Mouse (Mus musculus) neutrophil, adult 5-6 weeks (primary cell): ENCODE measurements around the gene Ddx5. TPM values are rescaled to one million over a fixed set of nuclear protein-coding genes. Genes with fewer than 3 reads are reported as not detected.
"Not testable (repeated sequence)": the region's sequence is repeated elsewhere in the genome, so short reads cannot be mapped to it uniquely, and the experiment has no call there.

Source experiments
- ATAC-seq: fragments of 151-379, 151-347 bp; 2 replicates; pipeline ENCODE4 v1.8.0; 2017; ENCODE audit warnings: mild to moderate bottlenecking, moderate TSS enrichment; ENCODE audit not compliant: insufficient number of reproducible peaks, poor library complexity, low FRiP score, severe bottlenecking; ENCODE audit errors: extremely low read depth
- total RNA-seq: library from RNA; stranded (forward); fragments of 200-1000 nt; gene quantifications from 2 replicates; pipeline ENCODE4 v1.2.3, GENCODE M21; 2017

Gene Ddx5
- total RNA-seq, 1 experiment from 2014 or later: 4,160 TPM

DNA sequence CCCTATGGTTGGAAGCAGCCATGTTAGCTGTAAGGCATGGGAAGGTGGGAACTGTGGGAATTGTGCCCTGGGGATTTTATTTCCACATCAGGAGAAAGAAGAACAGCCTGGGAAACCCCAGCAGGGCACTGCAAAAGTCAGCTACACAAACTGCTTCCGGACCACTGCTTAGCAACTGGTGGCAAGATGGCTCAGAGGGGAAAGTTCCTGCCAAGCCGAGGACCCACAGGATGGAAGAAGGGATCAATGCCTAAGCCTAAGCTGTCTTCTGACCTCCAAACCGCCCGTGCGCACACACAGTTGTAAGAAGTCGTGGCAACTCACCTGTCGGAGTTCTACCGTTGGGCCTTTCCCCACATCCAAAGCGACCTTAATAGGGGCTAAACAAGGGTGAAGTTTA, 15.9 kb downstream of the Ddx5 start:
- ATAC-seq: no peak

DNA sequence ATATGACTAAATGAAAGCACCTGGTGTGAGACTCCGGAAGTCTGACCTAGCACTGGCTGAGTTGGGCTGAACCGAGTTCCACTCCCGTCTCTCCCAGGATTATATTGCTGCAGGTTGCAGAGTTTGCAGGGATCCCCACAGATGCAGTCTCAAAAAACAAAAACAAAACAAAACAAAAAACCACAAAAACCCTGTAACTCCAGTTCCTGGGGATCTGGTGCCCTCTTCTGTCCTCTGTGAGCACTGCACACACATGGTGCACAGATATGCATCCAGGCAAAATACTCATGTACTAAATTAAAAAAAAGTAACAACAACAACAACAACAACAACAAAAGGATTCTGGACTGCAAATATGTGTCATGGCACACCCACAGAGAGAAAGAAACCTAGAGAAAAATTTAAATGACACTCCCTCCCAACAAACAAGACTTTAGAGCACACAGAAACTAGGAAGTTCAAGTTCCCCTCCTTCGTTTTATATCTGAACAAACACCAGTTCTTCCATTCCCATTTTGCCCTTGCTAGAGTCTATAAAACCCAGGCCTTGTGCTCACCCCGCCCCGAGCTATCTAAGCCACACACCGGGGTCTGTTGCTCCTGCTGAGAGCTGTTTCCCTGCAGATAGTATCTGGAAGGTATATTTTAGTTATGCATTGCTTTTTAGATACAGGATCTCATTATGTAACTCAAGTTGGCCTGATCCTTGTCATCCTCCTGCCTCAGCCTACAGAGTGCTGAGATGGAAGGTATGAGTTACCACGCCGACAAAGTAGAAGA, 18.6 kb downstream of the Ddx5 start:
- ATAC-seq: peak; percentile 65

DNA sequence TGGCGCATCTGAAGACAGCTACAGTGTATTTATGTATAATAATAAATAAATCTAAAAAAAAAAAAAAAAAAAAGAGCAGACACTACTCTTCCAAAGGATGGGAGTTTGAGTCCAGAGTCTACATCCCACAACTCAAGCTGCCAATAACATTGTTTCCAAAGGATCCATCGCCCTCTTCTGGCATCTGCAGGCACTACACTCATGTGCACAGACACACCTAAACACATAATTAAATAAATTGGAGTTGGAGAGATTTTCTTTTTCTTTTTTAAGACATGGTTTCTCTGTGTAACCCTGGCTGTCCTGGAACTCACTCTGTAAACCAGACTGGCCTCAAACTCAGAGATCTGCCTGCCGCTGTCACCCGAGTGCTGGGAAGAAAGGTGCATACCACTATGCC, 21.5 kb downstream of the Ddx5 start:
- no peak for ATAC-seq

DNA sequence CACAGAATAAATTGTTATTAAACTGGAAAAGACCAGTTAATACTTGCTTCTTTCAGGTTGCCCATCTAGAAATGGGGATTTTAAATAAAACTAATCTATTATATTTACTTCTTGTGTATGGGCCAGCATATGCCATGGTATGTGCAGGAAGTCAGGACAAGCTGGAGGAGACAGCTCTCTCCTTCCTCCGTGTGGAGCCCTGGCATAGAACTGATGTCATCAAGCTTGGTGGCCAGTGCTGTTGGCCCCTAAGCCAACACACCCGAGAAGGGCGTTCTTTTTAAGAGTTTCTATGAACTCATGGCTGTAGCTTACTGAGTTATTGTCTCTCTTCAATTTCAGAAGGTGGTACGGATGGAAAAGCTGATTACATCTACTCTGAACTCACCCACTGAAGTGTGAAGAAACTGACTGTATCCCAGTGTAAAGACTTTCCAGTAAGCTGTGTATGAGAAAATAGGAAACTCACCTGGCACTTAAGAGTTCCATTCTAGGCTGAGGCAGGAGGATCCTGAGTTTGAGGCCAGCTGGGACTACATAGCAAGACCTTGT, 22.3 kb downstream of the Ddx5 start:
- no peak for ATAC-seq

DNA sequence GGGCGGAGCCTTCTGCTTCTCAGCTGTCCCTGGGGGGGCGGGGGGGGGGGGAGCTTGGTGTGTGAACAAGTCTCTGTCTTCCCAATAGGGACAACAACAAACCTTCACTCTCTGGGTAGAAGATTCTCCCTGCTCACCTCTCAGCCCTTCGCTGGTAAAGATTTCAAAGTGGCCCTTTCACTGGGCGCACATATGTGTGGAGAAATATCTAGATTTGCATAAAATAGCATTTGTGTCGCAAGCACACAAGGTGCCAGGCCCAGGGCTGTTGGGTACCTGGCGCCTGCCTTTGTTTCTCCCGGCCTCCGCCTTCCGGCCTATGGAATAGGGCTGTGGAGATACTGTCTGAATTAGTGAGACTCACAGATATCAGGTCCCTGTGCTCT, 26.2 kb downstream of the Ddx5 start:
- ATAC-seq: peak; percentile 11; the same call in 1 of the 2 replicates

DNA sequence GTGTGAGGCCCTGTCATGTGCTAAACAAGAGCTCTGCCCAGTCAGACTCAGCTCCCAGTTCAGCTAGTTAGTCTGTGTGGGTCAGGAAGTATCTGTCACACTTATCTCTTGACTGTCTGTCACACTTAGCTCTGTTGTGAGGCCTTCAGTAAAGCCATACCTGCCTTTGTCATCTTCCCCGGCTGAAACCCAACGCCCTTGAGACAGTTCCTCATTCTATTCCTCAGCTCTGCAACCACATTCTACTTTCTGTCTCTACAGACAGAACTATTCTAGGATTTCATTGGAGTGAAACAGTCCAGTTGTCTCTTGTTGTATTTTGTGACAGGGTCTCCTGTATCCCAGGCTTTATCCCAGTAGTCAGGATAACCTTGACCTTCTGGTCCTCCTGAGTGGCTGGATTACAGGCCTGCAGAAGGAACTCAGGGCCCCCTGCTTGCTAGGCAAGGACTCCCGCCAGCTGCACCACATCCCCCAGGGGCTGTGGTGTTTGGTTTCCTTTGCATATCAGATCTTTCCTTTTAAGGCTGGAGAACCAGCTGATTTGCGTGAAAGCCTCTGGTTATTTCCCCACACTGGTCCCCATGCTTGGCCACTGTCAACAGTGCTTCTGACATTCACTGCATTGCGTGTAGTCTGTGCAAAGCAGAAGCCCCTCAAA, 26.7 kb downstream of the Ddx5 start:
- ATAC-seq: peak; percentile 65

DNA sequence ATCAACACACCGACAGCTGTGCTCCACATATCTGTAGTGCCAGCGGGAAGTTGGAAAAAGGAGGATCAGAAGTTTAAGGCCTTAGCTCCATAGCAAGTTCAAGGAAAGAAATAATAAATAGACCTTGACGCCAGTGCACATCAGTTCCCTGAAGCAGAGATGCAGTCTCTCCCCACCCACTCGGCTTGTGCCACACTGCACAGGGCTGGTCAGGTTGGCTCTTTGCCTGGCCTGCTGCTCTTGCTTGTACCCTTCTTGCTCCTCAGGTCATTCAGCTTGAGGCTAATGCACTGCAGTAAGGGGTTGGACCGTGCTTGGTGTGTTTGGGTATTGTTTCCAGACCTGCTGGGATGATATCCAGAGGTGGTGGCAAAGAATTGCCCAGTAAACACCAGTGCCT, 28.5 kb downstream of the Ddx5 start:
- ATAC-seq: no peak

DNA sequence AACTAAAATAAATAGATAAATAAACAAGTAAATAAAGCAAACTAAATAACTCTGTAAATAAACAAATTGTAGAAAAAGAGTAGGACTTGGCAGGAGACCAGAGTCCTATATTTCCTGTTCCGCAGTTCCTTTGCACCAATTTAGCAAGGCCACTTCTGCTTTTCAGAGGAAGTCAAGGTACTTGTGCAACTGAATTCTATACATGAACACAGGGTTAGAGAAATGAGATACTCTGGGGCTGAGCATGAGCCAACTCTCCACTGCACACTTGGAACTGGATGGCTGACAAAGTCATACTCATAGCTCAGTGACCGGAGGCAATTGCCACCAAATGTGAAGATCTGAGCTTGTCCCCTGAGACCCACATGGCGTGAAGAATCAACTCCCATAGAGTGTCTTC, 30.0 kb downstream of the Ddx5 start:
- ATAC-seq: peak; percentile 71

DNA sequence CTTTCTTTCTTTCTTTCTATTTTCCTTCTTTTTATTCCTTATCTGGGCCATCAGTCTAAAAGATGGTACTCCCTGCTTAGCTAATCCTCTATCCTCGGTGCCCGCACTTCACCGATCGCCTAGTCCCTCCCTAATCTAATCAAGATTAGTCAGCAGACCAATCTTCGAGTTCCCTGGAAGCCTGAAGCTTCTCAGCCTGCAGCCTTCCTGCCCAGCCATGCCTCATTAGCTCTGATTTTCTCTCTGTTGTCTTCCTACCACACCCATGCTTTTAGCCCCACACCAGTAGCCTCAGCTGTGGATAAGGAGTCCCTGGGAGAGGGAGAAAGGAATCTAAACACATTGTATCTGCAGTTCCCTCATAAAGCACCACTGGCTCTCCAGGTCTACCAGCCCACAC, 33.4 kb downstream of the Ddx5 start:
- ATAC-seq: no peak

DNA sequence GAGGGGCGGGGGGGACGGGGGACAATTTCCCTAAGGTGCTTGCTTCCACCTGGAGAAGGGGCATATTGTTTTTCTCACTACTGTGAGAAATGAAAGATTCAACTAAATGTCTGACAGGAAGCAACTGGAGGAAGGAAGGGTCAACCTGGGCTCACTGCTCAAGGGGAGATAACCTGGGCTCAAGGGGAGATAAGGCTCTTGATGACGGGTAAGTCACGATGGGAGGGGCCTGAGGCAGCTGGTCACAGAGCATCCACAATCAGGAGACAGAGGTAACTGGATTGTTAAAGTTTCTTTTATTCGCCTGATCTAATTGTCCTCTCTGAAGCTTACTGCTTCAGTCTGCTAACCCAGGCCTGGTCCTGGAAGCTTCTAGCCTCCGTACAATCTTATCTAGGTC, 35.7 kb downstream of the Ddx5 start:
- no peak for ATAC-seq

DNA sequence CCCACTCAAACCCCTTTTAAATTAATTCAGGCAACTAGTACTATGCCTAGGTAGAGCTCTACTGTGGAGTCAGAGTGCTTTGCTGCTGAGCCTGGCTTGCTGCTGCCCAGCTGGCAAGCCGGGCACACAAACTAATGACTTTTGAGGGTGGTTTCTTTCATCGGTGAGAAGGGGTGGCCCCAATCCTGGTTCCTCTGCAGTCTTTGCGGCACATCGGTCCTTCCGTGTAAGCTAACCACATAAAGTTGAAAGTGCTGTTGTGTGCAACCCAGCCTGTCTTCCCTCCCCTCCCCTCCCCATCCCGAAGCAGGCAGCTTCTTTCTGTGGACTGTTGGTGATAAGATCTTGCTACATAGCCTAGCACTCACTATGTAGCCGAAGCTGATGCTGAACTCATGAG, 36.9 kb downstream of the Ddx5 start:
- peak; percentile 45; the same call in 1 of the 2 replicates for ATAC-seq

DNA sequence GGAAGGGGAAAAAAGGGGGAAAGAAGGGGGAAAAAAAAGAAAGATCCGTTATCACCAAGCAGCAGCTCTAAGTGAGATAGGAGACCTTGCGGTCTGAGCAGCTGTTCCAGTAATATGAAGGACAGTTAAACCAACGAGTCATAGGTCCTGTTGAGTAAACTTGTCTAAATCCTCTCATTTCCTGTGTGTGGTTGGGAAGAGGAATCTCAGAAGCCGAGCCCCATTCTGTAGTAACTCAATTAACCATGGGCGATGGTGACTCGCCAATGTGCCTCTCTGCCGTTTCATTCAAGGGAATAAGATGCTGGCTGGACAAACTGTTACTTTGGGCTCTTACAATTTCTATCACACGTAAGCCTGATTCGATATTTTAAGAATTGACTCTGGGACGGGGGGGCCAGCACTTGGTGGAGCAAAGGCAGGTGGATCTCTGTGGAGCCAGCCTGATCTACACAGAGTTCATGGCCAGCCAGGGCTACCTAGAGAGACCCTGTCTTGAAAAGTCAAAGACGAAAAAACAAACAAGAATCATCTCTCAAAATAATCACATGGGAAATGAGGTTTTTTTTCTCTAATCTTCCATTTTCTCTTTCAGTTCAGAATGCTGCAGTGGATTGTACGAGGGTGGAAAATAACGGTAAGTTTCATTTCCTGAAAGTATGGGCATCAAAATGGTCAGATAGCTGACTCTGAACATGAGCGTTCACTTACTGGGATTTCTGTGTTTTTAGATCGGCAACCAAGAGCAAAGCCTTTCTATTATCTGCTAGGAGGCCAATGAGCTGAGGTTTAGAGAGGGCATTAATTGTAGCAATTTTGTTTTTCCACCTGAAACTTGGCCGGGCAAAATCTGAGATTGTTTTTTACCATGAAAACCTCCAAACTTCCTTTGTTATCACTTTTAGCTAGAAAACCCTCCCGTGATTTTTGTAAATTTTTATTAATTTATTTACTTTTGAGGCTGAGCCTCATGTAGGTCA, 37.7 kb downstream of the Ddx5 start, which contains the start of gene Milr1:
Gene Milr1 (plus strand): TSS at position 188 of the 980 bp plus-strand sequence.
- peak; percentile 13; the same call in 1 of the 2 replicates for ATAC-seq

DNA sequence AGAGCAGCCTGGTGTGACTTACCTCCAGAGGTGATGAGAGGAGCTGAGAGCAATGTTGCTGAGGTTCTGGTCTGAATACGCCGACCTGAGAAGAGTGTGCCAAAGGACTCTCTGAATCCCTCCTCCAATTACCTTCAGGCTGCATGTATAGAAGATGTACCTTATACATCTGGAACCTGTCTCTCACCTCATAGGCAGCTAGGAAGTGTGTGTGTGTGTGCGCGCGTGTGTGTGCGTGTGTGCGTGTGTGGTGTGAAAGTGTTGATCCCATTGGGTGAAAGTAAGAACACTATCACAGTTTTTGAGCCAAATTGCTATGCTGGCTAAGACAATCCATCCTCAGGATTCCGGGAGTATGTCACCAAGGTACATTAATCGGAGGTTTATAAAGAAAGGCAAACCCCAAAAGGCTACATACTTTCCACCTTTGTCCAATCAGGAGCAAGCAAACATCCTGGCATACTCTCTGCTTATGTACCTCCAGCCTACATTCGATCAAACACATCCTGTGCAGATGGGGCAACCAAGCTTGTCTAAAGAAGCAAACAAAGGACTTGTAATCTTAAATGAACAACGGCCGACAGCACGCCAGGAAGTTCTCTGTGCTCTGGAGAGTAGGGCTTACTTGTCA, 38.7 kb downstream of the Ddx5 start, which contains the start of gene Pecam1:
Gene Pecam1 (minus strand): TSS at position 508 of the 631 bp plus-strand sequence.
- peak; percentile 74 for ATAC-seq

DNA sequence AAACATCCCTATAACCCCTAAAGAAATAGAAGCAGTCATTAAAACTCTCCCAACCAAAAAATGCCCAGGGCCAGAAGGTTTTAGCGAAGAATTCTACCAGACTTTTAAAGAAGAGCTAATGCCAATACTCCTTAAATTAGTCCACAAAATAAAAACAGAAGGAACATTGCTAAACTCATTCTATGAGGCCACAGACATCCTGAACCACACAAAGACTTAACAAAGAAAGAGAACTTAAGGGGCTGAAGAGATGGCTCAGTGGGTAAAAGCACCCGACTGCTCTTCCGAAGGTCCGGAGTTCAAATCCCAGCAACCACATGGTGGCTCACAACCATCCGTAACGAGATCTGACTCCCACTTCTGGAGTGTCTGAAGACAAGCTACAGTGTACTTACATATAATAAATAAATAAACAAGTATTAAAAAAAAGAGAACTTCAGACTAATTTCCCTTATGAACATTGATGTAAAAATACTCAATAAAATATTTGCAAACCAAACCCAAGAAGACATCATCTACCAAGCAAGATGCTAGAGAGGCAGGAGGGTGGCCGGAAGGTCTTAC, 39.3 kb downstream of the Ddx5 start:
- ATAC-seq: not testable (repeated sequence)

DNA sequence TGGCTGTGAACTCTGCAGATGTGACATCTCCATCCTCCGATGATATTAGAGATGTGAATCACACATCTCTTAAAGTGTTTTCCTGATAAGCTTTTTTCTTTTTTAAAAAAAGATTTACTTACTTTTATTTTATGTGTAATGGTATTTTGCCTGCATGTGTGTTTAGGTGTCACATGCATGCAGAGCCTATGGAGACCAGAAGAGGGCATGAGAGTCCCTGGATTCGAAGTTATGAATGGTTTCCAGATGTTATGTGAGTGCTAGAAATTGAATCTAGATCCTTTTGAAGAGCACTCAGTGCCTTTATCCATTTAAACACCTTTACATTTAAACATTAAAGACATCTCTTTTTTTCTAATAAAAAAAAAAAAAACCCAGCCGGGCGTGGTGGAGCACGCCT, 44.0 kb downstream of the Ddx5 start:
- peak; percentile 34; the same call in 1 of the 2 replicates for ATAC-seq

DNA sequence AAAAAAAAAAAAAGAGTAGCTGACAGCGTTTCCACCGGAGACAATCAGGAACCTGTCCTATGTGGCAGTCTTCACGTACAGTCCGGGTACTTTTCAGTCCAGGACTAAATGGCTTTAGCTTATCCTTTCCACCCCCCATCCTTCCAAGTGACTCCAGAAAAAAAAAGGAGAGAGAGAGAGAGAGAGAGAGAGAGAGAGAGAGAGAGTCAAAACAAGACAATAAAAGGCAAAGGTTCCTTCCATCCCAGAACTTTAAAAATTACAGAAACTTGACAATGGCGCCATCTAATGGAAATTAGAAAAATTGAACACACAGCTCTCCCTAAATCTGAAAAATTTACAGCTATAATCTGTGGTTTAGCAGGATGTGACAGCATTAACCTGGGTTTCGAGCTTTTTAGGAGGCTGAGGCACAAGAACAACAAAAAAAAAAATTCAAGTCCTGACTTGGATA, 46.6 kb downstream of the Ddx5 start:
- peak; percentile 63; the same call in 1 of the 2 replicates for ATAC-seq

DNA sequence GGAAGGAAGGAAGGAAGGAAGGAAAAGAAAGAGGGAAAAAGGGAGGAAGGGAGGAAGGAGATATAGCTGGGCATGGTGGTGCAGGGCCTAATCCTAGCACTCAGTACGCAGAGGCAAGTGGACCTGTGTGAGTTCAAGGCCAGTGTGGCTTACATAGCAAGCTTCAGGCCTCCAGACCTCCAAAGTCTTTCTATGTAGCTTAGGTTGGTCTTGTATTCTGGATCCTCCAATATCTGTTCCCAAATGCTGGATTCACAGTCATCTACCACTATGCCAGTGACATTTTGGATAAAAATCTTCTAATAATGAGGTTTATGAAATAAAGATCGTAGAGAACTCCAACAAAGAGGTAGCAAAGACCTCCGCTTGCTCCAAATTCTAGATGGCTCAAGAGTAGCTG, 47.2 kb downstream of the Ddx5 start:
- no peak for ATAC-seq

DNA sequence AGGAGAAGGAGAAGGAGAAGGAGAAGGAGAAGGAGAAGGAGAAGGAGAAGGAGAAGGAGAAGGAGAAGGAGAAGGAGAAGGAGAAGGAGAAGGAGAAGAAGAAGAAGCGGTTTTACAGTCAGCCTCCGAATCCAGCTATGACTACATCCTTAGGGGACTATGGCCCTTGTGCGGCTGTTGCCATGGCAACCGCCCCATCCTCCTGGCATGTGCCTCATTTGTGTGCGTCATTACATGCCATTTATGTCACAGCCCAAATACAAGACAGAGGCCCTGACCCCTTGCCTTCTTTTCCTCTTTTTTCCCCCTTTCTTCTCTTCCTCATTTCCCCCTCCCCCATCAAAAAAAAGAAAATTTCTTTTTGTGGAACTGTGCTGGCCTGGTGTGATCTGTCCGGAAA, 47.8 kb downstream of the Ddx5 start:
- no peak for ATAC-seq
